Mouse (Mus musculus) liver, adult 2 months (tissue): ENCODE measurements around the gene Trap1.

ENCODE experiments used
- CTCF ChIP-seq: fragments of 200-500 bp; IDR thresholded peaks from 2 replicates; pipeline ENCODE4 v1.5.1; 2011; ENCODE audit warnings: low read depth, low read length, control low read depth
- POLR2A ChIP-seq: fragments of 200-500 bp; IDR thresholded peaks from 2 replicates; pipeline ENCODE4 v1.6.1; 2011; ENCODE audit warnings: low read length, control low read depth; ENCODE audit not compliant: insufficient read depth; ENCODE audit errors: extremely low read depth

DNA sequence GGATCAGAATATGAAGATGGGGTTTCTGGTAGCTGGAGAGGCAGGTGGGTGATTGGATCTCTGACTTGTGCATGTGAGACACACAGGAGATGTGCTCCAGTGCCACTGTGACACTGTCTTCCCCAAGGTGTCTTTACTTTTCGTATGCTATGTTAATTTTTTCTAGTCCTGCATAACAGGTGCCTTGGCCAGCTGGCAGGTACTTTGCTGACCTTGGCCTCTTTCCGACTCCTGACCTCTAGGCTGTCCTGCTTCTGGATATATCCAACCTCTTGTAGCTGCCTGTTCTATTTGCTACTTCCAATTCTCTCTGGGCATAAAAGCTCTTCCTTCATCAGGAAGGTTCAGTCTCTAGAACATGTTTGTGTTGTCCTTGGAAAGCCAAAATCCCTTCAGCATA is 42.1 kb downstream of the Trap1 start:
- TF ChIP-seq CTCF: no peak
- TF ChIP-seq POLR2A: no peak
